Mouse (Mus musculus) C2C12 (cell line): ENCODE data around the gene Gad1.

Source experiments
- CEBPB ChIP-seq: IDR thresholded peaks from one replicate; pipeline ENCODE4 v1.6.1; 2011; ENCODE audit warnings: low read depth, mild to moderate bottlenecking, control low read depth, moderate library complexity
- CTCF ChIP-seq: IDR thresholded peaks from one replicate; pipeline ENCODE4 v1.5.1; 2011; ENCODE audit not compliant: control insufficient read depth, insufficient read depth, insufficient read length
- MAX ChIP-seq: IDR thresholded peaks from one replicate; pipeline ENCODE4 v1.6.1; 2011; ENCODE audit warnings: mild to moderate bottlenecking, control low read depth
- USF1 ChIP-seq: IDR thresholded peaks from one replicate; pipeline ENCODE4 v1.6.1; 2011; ENCODE audit warnings: low read depth, mild to moderate bottlenecking, control low read depth, moderate library complexity

GRCm38 (mm10) chr2:70558112-70558842, 5.4 kb downstream of the Gad1 start:
- TF ChIP-seq CTCF, result peak; percentile 59
- no peak for TF ChIP-seq CEBPB
- TF ChIP-seq MAX, result no peak
- TF ChIP-seq USF1, result no peak
